Mouse (Mus musculus): Measurements from ENCODE around the gene Arrb2. TPM values are rescaled to one million over a fixed set of nuclear protein-coding genes. Genes with fewer than 3 reads are reported as not detected.
"Not testable (repeated sequence)": the region's sequence is repeated elsewhere in the genome, so short reads cannot be mapped to it uniquely, and the experiment has no call there.

Gene Arrb2
- polyA plus RNA-seq, 1 experiment: 10.1 TPM

GRCm38 (mm10) chr11:70418199-70418598 lies 14.2 kb upstream of the Arrb2 start:
- no peak for TF ChIP-seq CTCF (IDR thresholded peaks at IDR 0.05; ENCODE audit: borderline replicate concordance, insufficient read depth, low read length)
- TF ChIP-seq POLR2A (IDR thresholded peaks at IDR 0.05; ENCODE audit: low read depth, low read length): no peak
- Histone ChIP-seq H3K27ac (ENCODE audit: insufficient read depth, low read length) (no peak overlapping the region), H3K4me1 (ENCODE audit: control insufficient read depth, insufficient read depth, low read length) (no peaks in the 10 kb centered on the region), H3K4me3 (ENCODE audit: insufficient read depth, low read length) (no peak overlapping the region)

DNA sequence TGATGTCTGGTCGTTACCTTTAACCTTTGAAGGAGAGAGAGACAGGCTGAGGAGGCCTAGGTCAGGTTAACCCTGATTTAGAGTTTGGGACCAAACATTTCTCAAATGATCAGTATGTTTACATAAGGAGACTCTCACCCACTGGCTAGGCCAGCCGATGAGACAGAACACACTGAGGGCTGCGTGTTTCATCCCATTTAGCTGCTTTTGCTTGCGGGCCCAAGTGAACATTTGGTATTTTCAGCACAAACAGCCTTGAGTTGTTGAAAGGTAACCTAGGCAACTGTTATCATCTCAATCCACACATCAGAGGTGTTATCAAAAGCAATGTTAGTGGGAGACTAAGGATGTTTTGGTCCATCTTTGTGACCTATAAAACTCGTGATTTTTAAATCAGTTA lies 12.9 kb upstream of the Arrb2 start:
- Histone ChIP-seq H3K4me1 (ENCODE audit: control insufficient read depth, insufficient read depth, low read length) (no peaks in the 10 kb centered on the region), H3K27ac (ENCODE audit: insufficient read depth, low read length) (no peak overlapping the region), H3K4me3 (ENCODE audit: insufficient read depth, low read length) (no peak overlapping the region)
- TF ChIP-seq POLR2A (IDR thresholded peaks at IDR 0.05; ENCODE audit: low read depth, low read length): no peak
- TF ChIP-seq CTCF (IDR thresholded peaks at IDR 0.05; ENCODE audit: borderline replicate concordance, insufficient read depth, low read length): no peak

DNA sequence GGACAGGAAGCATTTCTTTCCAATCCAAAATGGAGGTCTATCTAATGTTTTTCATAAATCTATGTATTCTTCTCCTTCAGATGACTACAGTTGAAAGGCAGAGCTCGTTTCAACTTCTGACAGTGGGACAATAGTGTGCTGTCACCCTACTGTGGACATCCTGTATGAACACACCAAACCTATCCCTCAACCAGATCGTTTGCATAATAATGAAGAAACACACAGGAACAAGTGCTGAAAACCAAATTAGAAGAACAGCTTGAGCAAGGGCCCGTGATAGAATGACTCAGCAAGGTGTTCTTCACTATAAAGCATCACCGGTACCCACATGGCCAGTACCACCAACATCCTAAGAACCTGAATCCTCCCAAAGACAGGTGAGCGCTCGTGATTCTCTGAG lies 5.8 kb upstream of the Arrb2 start:
- H3K4me3 ChIP-seq (ENCODE audit: insufficient read depth, low read length); H3K27ac ChIP-seq (ENCODE audit: insufficient read depth, low read length); H3K4me1 ChIP-seq (ENCODE audit: control insufficient read depth, insufficient read depth, low read length): not testable (repeated sequence)

DNA sequence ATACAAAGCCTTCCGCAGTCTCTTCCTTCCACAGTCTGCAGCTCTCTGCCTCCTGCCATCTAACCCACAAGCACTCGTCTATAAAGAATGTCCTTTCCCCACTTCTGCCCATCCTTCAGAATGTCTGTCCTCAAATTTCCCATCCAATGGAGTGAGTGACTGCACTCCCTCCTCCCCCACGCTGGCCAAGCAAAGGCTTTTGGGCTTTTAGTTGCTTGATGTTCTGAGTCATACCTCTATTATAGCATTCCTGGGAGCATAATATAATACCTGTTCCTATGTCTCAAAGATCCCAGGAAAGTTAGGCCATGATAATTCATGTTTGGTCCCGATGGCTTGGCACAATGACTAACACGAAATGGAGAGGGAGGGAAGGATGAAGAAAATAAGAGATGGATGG lies 861 bp upstream of the Arrb2 start:
- Histone ChIP-seq H3K4me3 (ENCODE audit: insufficient read depth, low read length) (peak overlapping the region; percentile 48; the same call in 1 of the 2 replicates), H3K4me1 (ENCODE audit: control insufficient read depth, insufficient read depth, low read length) (peaks cover 5% of the 10 kb centered on the region), H3K27ac (ENCODE audit: insufficient read depth, low read length) (no peak overlapping the region)
- TF ChIP-seq POLR2A (IDR thresholded peaks at IDR 0.05; ENCODE audit: low read depth, low read length): no peak
- no peak for TF ChIP-seq CTCF (IDR thresholded peaks at IDR 0.05; ENCODE audit: borderline replicate concordance, insufficient read depth, low read length)

DNA sequence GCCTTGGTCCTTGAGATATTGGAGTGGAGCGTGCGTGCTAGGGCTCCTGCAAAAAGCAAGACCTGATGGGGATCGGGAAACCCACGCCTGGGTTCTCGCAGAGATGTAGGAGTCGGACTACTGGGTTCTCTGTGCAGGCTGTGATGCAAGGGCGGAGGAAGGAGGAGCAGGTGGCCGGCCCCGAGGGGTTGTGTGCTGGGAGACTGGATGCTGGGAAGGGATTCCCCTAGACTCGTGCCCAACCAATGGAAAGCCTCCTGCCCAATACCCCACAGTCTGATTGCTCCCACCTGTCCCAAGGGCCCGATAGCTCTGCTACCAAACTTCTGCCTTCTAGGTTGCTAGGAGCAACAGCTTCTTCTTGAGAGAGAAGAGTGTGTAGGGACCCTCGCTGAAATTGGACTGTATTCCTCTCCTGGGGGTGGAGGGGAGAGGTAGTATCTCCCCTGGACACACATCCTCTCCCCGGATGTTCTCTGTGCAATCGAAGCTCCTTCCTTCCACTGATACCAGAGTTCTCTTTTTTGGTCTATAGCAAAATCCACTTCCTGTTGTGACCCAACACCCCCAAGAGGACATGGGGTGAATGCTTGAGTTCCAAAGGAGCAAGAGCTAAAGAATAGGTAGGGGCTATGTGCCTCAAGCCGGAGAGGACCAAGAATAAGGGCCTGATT lies 597 bp downstream of the Arrb2 start:
- H3K4me3 ChIP-seq (ENCODE audit: insufficient read depth, low read length): peak overlapping the region; percentile 83
- H3K4me1 ChIP-seq (ENCODE audit: control insufficient read depth, insufficient read depth, low read length): peaks cover 5% of the 10 kb centered on the region
- TF ChIP-seq CTCF (IDR thresholded peaks at IDR 0.05; ENCODE audit: borderline replicate concordance, insufficient read depth, low read length) (no peak), POLR2A (IDR thresholded peaks at IDR 0.05; ENCODE audit: low read depth, low read length) (no peak)
- H3K27ac ChIP-seq (ENCODE audit: insufficient read depth, low read length): no peak overlapping the region

GRCm38 (mm10) chr11:70433569-70433943 lies 1.1 kb downstream of the Arrb2 start:
- Histone ChIP-seq H3K27ac (ENCODE audit: insufficient read depth, low read length) (no peak overlapping the region), H3K4me3 (ENCODE audit: insufficient read depth, low read length) (no peak overlapping the region; the same call in 1 of the 2 replicates), H3K4me1 (ENCODE audit: control insufficient read depth, insufficient read depth, low read length) (peaks cover 5% of the 10 kb centered on the region)
- TF ChIP-seq POLR2A (IDR thresholded peaks at IDR 0.05; ENCODE audit: low read depth, low read length) (no peak), CTCF (IDR thresholded peaks at IDR 0.05; ENCODE audit: borderline replicate concordance, insufficient read depth, low read length) (no peak)

GRCm38 (mm10) chr11:70433951-70434350 lies 1.5 kb downstream of the Arrb2 start:
- Histone ChIP-seq H3K27ac (ENCODE audit: insufficient read depth, low read length) (no peak overlapping the region), H3K4me3 (ENCODE audit: insufficient read depth, low read length) (no peak overlapping the region), H3K4me1 (ENCODE audit: control insufficient read depth, insufficient read depth, low read length) (peaks cover 5% of the 10 kb centered on the region)
- TF ChIP-seq POLR2A (IDR thresholded peaks at IDR 0.05; ENCODE audit: low read depth, low read length) (no peak), CTCF (IDR thresholded peaks at IDR 0.05; ENCODE audit: borderline replicate concordance, insufficient read depth, low read length) (no peak)

- no peak overlapping the region for H3K4me3 ChIP-seq (ENCODE audit: insufficient read depth, low read length)
- H3K27ac ChIP-seq (ENCODE audit: insufficient read depth, low read length): no peak overlapping the region
- no peak for TF ChIP-seq CTCF (IDR thresholded peaks at IDR 0.05; ENCODE audit: borderline replicate concordance, insufficient read depth, low read length)
- no peak for TF ChIP-seq POLR2A (IDR thresholded peaks at IDR 0.05; ENCODE audit: low read depth, low read length)
- H3K4me1 ChIP-seq (ENCODE audit: control insufficient read depth, insufficient read depth, low read length): peaks cover 5% of the 10 kb centered on the region
Observed at GRCm38 (mm10) chr11:70435476-70435875, 3.0 kb downstream of the Arrb2 start.

DNA sequence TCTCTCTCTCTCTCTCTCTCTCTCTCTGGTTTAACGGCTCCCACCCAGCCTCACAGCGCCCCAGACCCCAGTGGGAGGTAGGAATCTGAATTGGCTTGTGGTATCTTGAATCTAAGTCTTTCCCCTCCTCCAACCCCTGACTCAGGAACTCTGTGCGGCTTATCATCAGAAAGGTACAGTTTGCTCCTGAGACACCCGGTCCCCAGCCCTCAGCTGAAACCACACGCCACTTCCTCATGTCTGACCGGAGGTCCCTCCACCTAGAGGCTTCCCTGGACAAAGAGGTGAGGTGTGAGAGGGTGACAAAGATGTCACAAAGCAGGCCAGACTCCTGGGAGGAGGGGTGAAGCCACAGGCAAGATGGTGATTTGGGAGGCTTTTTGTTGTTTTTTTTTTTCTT lies 5.0 kb downstream of the Arrb2 start:
- TF ChIP-seq CTCF (IDR thresholded peaks at IDR 0.05; ENCODE audit: borderline replicate concordance, insufficient read depth, low read length) (no peak), POLR2A (IDR thresholded peaks at IDR 0.05; ENCODE audit: low read depth, low read length) (no peak)
- no peak overlapping the region for H3K4me3 ChIP-seq (ENCODE audit: insufficient read depth, low read length)
- no peaks in the 10 kb centered on the region for H3K4me1 ChIP-seq (ENCODE audit: control insufficient read depth, insufficient read depth, low read length)
- no peak overlapping the region for H3K27ac ChIP-seq (ENCODE audit: insufficient read depth, low read length)

- no peak for TF ChIP-seq POLR2A (IDR thresholded peaks at IDR 0.05; ENCODE audit: low read depth, low read length)
- no peak overlapping the region for H3K27ac ChIP-seq (ENCODE audit: insufficient read depth, low read length)
Observed at GRCm38 (mm10) chr11:70438728-70439374, 6.4 kb downstream of the Arrb2 start.

More at GRCm38 (mm10) chr11:70438728-70439374, 6.4 kb downstream of the Arrb2 start:
- no peak overlapping the region for H3K4me3 ChIP-seq (ENCODE audit: insufficient read depth, low read length)
- H3K4me1 ChIP-seq (ENCODE audit: control insufficient read depth, insufficient read depth, low read length): no peaks in the 10 kb centered on the region
